Mouse (Mus musculus) frontal cortex, postnatal 14 days (tissue): ENCODE results near the gene Ano10.
A peak's percentile ranks its signal among the peaks of the same experiment; 100 is the strongest.
"Not testable (repeated sequence)": the region's sequence is repeated elsewhere in the genome, so short reads cannot be mapped to it uniquely, and the experiment has no call there.

Source experiments
- DNase-seq, 2 experiments: peaks; one replicate each; pipeline ENCODE4 v3.0.0; 2022; ENCODE audit warnings: low spot score in 2 of 2

Gene Ano10

DNA sequence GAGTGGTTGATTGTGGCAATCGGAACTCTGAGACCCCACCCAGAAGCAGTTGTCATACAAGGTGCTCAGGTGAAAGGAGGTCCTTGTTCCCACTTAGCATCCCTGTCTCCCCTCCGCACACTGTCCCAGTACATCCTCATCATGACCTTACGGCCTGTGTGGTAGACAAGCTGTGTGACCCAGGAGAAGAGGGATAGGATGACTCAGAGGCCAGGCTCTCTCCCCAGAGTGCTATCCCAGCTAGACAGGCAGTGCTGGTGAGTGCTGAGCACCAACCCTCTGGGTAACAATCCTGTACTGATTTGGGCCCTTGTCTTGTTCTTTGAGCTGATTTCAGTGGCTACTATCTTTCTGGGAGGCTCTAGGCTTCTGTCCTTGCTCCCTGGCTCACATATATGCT is 95.6 kb downstream of the Ano10 start:
- no peak for DNase-seq

DNA sequence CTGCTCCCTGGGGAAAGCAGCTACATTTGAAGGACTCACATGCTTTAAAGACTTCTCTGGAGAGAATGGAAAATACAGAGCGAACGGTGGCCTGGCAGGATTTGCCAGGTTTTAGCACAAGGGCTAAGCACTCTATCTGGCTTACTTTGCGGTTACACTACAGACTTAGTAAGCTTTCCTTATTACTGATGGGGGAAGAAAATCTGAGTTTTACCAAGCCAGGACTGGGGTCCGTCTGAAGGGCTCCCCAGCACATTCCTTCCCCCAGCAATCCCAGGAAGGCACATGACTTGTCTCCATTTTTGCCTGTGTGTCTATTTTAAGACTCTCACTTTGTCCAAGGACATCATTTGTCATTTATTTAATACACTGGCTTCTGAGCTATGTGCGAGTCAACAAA is 97.2 kb downstream of the Ano10 start:
- DNase-seq: no peak

DNA sequence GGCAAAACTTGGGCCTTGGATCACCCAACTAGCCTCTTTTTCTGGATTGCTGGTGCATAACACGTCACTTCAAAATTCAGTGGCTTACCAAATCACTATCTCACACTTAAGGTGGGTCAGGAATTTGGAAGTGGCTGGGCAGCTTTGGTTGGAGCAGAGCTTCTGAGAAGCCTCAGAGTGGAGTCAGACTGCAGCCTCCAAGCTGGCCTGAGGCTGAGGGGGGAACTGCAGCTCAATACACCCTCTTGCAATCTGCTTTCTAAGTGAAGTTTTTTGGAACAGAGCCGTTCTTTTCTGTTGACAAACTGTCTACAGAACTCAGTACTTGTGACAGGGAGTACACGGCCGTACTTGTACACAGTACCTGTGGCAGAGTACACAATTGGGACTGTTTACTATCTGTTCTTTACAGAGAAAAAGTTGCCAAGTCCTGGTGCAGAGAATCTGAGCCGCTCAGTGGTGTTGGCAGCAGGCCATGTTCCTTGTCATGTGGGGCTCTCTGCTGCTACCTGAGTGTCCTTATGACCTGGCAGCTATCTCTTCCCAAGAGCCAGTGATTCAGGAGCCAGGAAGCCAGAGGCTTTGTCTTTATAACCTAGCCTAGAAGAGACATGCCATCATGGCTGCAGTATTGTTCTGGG is 99.1 kb downstream of the Ano10 start:
- no peak for DNase-seq

DNA sequence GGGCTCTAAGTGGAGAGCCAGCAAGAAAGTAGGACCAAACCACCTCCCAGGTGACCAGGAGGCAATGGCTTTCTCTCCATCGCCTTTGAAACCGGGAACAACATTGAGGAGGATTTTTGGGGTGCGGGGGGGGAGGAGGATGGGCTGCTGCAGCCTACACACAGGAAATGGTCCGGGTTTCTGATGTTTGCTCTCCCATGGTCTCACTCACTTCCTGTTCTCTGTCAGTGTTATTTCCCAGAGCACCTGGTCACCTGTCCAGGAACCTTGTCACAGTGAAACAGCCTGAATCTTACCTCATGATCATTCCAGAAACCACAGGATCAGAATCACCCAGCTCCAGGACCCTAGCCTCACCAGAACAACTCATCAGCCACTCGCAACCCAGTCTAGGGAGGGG is 100.4 kb downstream of the Ano10 start:
- DNase-seq: no peak

DNA sequence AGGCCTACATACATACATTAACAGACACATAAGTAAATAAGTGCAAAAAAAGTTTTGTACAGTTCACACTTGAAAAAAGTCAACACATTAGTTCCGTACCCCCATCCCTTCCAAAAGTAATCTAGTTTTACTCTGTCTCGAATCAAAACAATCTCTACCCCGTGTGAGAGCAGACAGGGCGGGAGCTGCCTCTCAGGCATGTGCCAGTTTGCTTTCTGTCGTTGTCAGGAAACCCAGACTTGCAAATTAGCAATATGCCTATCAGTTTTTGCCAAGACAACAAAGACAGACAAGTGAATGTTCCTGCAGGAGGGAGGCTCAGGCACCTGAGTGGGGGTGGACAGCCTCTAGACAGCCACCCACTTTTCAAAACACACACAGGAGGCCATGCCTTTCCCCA is 100.9 kb downstream of the Ano10 start:
- no peak for DNase-seq

DNA sequence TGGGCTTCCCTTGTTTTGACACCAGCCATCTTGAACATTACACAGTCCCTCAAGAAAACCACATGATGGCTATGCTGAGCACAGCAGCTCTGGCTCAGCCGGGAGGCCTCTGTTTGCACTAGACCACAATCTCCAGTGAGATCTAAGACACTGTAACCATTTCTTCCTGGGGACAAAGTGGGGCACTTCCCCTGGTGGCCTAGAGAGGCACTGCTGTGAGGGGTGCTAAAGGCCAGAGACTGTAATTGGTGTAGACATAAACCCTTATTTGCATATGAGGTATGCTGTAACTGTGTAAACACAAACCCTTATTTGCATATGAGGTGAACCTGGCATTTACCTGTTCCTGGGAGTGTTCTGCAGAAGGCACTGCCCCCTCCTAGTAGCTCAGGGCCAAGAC is 105.5 kb downstream of the Ano10 start:
- DNase-seq: no peak

DNA sequence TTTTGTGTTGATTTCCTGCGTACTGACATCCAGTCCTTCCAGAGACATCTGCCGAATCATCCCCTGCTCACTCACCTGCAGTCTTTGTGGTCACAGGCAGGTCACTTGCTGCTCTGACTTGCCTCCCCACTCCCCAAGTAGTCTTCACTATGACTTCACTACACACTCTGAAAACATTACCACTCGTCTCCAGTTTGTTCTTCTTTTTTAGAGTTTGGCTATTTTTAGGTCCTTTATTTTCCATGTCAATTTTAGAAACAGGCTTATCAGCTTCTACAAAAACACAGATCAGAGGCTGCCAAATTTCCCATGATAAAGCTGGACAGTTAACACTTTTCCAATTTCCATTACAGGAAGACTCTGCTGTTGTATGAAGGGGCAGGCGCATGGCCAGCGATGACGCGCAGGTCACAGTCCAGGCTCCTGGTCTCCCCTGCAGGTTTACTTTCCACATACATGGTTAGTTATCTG is 106.7 kb downstream of the Ano10 start:
- DNase-seq: no peak

DNA sequence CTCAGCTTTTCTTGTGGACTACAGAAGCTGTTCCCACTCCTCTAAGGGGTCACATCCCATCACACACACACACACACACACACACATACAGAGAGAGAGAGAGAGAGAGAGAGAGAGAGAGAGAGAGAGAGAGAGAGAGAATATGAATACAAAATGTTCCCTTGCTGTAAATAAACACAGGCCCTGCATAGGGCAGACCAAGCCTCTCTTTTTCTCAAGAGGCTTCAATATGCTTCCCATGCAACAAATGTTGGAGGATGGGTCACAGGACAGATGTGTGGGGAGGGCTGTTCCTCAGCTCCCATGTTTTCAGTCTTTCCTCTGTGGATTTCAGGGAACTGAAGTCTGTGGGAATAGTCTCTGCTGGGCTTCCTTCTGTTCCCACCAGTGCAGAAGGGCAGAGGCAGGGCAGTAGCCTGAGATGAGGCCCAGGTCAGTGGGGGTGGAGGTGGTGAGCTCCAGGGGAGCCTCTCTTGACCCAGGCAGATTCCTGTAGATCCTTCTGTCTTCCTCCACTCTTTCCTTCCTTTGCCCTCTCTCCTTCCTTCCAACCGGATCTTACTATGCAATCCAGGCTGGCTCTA is 107.5 kb downstream of the Ano10 start:
- DNase-seq: no peak

DNA sequence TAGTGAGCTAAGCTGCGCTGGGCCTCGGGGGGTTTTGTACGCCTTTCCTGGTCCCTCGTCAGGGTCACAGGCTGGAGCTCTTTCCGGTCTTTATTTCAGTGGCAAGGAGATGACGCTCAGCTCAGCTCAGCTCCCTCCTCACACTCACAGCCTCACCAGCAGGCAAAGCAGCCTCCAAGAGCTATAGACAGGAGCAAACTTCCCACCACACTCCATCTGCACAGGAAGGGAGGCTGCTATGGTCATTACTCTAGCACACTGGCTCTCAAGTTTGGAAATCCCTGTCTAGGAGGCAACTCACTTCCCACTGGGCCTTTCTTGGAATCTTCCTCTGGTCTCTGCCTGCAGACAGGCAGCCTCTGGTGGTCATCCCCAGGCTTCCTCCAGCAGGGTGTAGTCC is 108.3 kb downstream of the Ano10 start:
- DNase-seq: no peak

DNA sequence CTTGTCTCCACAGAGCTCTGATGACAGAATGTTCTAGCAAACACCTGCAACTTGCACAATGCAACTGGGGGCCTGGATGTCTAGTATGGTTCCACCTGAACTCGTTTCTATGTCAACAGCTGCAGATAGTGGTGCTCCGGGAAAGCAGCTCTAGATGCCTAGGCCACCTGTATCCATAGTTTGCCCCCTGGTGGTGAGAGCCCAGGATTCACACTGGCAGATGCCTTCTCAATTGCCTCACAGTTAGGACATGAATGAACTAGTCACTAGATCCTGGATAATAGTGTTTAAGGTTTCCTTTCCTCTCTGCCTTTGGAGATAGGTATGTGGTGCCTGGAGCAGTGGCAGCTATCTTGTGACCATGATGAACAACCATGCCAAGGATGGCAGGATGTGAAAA is 109.2 kb downstream of the Ano10 start:
- peak; percentile 54 to 60 for DNase-seq

DNA sequence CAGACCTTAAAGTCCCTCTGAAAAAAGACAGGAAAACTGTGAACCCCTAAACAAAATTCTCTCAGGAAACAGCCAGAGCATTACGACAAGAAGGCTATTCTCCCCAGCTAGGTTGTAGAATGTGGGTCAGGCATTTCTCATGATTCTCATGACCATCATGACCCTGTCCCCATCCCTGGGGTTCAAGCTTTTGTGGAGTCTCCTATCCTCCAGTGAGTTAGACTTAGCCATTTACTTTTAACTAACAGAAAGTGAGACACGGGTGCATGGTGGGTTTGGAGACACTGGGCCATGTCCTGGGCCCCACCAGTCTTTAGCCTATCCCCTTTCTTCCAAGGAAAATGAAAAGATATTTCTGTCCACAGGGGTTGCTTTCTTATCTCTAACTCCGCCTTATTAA is 109.9 kb downstream of the Ano10 start:
- DNase-seq: no peak

DNA sequence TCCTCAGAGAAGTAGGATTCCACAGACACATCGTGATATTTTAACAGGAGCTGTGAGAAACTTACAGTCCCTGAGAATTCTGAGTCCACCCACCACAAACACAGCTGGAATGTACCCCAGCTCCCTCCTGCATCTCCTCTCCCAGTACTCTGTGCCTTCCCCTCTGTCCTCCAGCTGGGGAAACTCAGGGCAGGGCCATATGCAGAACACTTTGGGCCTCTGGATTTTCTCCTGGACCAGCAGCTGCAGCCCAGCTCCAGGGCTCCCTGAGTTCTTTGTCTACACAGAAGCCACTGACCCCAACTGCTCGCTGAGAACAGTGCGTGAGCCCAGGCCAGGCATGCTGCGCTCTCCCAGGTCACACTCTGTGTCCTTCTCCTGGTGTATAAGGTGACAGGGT is 111.1 kb downstream of the Ano10 start:
- DNase-seq: no peak

DNA sequence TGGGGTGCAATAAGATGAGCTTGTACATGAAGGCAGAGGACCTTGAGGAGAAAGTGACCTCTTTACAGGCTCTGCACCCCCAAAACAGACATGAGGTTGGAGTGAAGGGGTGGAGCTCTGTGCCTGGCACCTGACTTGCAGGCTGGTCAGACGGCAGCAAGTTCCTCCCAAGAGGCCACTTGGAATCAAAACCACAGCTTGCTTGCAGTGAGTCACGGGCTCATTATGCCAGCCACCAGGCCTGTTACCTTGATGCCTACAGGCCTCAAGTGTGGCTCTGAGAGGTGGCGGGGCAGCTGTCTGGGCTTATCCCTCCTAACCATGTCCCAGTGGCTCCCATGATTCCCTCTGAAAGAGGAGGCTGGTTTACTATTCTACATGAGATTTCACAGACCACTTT is 114.1 kb downstream of the Ano10 start:
- no peak for DNase-seq

DNA sequence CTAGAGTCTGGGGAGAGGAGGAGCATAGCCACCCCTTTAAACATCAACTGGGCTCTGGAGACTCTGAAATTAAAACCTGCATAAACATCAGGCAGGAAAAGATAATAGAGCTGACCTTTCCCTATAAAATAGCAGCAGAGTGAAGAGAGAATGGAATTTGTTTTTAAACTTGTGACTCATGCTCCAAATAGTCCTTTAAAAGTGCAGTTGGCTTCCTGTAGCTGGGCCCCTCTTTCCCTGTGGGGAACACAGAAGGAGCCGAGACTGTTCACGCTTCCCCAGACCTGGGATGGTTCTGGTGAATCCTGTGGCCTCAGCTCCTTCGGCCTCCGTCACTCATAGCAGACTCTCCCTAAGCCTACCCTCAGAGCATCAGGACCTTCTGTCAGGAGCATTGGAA is 115.8 kb downstream of the Ano10 start:
- DNase-seq: no peak

DNA sequence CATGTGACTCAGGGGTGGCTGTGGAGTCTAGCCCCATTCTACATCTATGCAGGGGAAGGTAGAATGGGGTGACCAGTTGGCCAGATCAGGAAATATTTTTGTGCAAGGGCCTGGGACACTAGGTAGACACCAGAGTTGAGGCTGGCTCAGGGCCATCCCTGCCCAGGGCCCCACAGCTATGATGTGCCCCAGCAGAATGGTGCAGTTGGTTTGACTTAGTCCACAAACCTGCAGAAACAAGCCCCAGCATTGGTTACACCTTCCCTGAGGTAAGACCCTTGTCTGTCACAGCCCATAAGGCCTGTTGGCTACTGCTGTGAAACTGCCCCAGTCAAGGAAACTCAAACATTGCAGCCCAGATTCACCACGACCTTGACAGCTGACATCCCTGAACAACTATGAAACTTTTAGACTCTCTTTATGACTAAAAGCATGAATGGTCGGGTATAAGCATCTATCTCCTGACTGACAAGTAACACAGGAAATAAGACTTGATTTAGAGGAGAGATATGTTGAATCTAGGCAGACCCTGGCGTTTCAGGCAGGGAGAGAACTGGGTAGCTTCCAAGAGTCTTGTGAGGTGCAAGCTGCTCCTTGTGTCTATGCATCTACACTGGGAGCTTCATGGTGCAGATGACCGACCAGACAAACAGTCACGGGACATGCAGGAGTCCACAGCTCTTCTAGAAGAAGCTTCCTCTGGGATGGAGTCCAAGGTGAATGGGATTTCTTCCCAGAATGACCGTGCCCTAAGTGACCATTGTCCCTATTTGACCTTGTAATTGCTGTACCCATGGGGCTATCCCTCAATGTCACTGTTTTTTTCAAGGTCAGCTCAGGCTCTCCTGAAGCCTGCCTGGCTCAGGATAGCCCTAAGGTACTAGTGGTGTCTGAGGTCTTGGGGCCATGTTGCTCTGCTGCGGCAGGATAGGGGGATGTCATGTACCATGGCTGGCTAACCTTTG is 116.7 kb downstream of the Ano10 start:
- no peak for DNase-seq

DNA sequence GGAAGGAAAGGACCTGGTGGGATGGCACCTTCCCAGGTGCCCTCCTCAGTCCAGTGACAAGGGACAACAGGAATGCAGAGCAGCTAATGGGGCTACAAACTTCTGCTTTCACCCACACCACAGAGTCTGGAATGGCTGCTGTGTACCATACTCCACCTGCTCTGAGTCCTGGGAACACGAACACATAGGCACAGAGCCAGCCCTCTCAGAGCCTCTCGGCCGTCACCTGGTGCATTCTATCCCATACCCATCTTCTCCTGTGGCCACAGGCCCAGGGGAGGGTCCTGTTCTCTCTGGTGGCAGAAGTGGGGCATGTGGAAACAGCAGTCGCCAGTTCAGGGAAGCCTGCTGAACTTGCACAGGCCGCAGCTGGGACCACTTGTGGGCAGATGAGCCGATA is 119.5 kb downstream of the Ano10 start:
- DNase-seq: no peak

DNA sequence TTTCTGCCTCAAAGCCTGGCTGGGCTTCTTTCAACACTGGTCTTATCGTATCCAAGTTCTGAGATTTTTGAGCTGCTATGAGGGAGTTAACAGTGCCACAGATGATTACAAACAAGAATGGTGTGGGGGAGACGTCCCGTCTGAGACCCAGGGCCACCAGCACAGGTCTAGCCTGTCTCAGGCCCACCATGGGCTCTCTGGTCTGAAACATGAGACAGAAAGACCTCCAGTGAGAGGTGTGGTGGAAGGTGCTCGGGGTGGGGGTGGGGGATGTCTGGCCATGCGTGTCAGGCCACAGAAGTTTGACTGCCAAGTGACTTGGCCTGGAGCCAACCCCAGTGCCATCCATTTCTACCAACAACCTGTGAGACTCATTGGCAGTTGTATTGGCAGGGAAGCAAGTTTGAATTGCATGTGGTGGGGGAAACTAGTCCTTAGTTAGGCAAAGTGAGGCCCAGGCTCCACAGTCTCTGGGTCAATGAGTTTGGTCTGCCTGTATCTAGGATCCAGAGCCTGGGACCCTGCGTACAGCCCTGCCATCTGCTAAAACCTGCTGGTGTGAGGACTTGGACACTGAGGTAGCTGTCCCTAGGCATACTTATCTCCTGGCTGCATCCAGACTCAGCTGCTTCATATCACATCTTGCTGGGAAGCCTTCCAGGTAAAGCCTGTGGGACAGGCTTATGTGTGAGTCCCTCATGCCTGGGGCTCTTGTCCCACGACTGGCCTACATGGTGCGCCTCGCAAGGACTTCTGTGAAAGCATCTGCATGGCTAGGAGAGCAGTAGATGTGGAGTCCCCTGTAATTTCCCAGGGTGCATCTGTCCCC is 120.6 kb downstream of the Ano10 start:
- no peak for DNase-seq

DNA sequence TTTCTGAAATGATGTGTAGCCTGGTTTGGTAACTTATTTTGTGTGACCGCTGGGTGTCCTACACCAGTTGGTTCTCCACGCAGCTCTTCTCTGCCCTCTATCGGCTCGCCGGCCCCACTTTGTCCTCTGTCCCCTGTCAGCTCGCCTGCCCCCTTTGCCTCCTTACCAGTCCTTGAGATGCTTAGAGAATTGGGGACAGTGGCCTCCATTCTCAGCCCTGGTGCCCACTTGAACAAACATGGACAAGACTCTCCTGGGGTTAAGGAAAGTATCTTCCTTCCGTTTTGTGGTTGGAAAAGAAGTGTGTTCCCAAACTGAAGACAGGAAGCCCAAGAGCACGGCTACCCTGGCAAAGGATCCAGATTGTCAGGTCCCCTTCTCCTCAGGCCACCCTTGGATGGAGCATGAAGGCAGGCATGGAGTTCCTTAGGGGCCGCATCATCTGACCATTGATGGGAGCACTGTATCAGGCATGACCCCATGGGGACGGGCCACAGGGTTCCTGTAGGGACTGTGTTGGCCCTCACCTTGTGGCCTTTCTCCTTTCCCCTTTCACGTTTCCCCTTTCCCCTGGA is 121.5 kb downstream of the Ano10 start:
- DNase-seq: no peak

DNA sequence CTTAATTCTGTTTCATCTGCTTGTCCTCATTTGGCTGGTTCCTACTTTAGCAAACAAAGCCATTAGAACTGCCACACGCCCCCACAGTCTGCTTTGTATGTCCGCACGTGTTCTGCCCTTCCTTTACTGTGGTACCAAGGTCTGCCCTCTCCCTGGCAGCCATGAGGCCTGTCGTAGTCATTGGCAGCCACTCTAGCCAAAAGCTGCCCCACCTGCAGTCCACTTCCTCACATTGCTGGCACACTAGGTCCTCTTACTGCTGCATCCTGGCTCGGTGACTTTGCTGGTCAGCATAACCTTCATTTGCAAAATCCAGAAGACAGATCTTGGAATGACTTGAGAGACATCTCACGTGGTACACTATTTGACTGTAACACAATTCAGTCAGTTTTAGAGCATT is 124.3 kb downstream of the Ano10 start:
- DNase-seq: no peak

DNA sequence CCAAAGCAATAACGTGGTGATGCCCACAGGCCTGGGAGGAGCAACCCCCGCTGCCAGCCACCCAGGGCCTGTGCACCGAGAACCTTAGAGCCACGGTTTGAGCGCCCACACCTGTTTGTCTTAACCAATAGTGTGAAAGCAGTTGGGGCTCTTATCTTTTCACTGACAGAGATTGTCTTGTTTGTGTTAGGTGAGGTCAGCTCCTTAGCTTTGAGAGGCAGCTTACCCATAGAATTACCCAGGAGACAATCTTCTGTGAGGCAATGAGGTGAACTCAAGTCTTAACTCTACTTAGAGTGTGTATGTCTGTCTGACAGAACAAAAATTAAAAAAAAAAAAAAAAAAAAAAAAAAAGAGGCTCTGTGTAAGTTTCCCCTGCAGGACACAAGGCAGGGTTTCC is 126.5 kb downstream of the Ano10 start:
- DNase-seq: not testable (repeated sequence)

DNA sequence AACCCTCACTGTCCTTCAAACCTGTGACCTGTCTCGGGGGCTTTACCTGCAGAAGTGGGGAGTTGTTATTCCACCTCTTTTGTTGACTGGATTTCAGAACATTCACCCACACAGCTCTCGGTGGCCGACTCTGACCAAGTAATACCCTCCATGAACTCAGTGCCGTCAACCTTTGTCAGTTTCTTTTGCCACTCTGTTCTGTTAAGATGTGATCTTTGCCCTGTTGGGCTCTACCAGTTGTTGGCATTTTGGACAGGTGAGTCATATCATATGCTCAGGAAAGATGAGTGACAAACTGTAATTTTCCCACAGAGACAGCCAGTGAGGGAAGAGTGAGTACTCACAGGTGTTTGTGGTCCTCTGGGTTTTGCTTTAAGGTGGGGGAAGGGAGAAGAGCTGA is 129.7 kb downstream of the Ano10 start:
- DNase-seq: no peak

DNA sequence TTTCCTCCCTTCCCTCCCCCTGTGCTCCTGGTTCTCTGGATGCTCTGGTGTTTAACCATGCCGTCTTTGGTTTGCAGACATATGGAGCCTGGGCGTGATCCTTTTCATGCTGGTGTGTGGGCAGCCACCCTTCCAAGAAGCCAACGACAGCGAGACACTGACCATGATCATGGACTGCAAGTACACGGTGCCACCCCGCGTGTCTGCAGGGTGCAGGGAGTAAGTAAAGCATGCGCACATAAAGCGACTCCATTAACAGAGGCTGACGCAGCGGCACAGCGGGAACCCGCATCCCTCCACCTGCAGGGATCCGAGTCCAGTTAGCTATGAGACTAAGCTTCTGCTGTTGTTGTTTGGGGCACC is 137.2 kb downstream of the Ano10 start:
- DNase-seq: no peak
